Mouse (Mus musculus) gastrocnemius, adult 18-20 months (tissue): ENCODE data around the gene Ttbk1. TPM values are rescaled to one million over a fixed set of nuclear protein-coding genes. Genes with fewer than 3 reads are reported as not detected.

Experiments
- DNase-seq: peaks from one replicate; pipeline ENCODE4 v3.0.0; 2021; ENCODE audit warnings: low spot score
- total RNA-seq, 2 experiments: library from RNA; stranded (reverse); gene quantifications; 2 replicates each; pipeline ENCODE4 v1.2.3; 2021

Gene Ttbk1
- total RNA-seq, 2 experiments from 2014 or later: 0.05 to 0.23 TPM

DNA sequence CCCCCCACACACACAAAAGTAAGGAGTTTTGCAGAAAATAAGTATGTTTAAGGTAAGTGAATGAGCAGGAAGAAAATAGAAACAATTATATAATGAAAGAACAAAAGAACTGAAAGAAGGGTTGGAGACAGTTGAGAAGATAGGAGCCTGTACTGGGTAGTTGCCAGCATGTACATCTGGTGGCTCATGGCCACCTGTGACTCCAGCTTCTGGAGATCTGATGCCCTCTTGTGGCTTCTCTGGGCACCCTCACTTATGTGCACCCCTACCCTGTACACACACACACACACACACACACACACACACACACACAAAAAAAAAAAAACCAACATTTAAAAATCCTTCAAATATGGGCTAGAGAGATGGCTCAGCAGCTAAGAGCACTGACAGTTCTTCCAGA lies 67.8 kb downstream of the Ttbk1 start:
- no peak for DNase-seq

DNA sequence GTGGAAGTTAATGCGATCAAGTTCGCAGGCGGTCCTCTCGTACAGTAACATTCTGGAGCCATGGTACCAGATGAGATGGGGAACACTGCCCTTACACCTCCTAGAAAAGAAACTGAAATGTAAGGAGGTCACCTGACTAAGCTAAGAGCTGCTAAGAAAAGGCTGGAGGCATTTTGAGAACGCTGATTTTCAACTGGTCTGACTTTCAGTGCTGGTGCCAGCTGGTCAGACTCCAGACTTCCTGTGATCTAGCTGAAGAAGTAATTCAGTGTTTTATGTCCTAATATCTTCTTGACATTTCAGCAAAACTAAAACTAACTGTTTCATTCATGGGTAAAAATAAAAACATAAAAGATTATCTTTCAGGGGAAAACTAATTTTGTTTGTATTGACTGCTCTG lies 68.8 kb downstream of the Ttbk1 start:
- no peak for DNase-seq

DNA sequence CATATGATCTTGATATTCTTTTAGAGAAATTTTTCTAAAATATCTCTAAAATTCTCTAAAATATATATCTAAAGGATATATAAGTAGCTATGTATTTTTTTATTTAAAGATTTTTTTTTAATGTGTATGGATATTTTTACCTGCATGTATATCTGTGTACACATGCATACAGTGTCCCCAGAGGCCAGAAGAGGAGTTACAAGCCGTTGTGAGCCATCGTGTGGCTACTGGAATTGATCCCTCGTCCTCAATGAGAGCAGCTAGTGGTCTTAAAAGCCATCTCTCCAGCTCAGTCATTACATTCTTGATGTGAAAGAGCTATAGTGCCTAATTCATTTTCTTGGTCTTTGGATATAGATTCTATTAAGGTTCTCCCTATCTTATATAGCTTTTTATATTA lies 79.0 kb downstream of the Ttbk1 start:
- DNase-seq: no peak

DNA sequence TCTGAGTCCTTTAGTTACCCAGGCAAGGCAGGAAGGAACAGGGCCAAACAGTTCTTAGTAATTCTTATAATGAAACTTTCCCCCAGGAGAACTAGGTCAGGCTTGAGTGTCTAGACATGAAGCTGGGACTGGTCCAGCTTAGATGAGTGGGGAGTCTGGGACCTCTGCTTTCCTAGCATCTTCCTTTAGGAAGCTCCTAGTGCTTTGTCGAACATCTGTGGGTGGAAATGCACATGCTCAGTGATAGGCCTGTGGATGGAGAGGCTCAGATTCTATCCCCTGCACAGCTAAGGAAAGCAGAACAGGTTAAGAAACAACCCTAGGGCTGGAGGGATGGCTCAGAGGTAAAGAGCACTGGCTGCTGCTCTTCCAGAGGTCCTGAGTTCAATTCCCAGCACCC lies 92.8 kb downstream of the Ttbk1 start:
- DNase-seq: no peak

DNA sequence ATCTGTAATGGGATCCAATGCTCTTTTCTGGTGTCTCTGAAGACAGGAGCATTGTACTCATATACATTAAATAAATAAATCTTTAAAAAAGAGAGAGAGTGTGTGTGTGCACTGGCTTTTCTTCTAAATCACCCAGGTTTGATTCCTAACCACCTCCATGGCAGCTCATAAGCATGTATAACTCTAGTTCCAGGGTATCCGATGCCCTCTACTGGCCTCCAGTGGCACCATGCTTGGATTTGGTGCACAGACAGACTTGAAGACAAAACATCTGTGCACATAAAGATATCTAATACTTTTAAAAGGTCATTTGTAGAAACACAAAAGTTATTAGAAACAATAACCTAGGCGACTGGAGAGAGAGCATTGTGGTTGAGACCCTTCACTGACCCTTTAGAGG lies 94.5 kb downstream of the Ttbk1 start:
- DNase-seq: peak; percentile 27

Other genes with a start within 250 kb of the Ttbk1 start
- 10 to 100 TPM; 15.0 to 15.1 TPM for gene Polr1c, start 239.6 kb downstream of the Ttbk1 start, total RNA-seq
- gene Yipf3, start 239.6 kb downstream of the Ttbk1 start, total RNA-seq: 10 to 100 TPM; 46.7 to 60.1 TPM
- gene Lrrc73, start 234.1 kb downstream of the Ttbk1 start, total RNA-seq: under 1 TPM; 0.14 to 0.21 TPM
- gene Tjap1, start 204.6 kb downstream of the Ttbk1 start, total RNA-seq: 10 to 100 TPM; 32.1 to 48.1 TPM
- gene Dlk2, start 190.3 kb downstream of the Ttbk1 start, total RNA-seq: not detected
- 1 to 10 TPM; 1.9 to 2.9 TPM for gene Abcc10, start 159.3 kb downstream of the Ttbk1 start, total RNA-seq
- gene Zfp318, start 103.9 kb downstream of the Ttbk1 start, total RNA-seq: 10 to 100 TPM; 14.0 to 15.5 TPM
- under 1 TPM; 0.28 to 0.59 TPM for gene Crip3, start 58.7 kb downstream of the Ttbk1 start, total RNA-seq
- gene Slc22a7, start 49.2 kb downstream of the Ttbk1 start, total RNA-seq: under 1 TPM in 1 of 2 experiments, not detected in 1; 0.14 TPM
- 1 to 10 TPM; 5.0 to 6.4 TPM for gene Dnph1, start 9.0 kb upstream of the Ttbk1 start, total RNA-seq
- 10 to 100 TPM; 13.6 to 14.4 TPM for gene Cul9, start 58.7 kb upstream of the Ttbk1 start, total RNA-seq
- 10 to 100 TPM; 80.0 to 87.2 TPM for gene Srf, start 68.5 kb upstream of the Ttbk1 start, total RNA-seq
- gene Ptk7, start 141.8 kb upstream of the Ttbk1 start, total RNA-seq: under 1 TPM; 0.30 to 0.38 TPM
- gene Klc4, start 158.3 kb upstream of the Ttbk1 start, total RNA-seq: 10 to 100 TPM; 12.6 to 13.4 TPM
- 100 to 1,000 TPM; 104 TPM for gene Mrpl2, start 158.6 kb upstream of the Ttbk1 start, total RNA-seq
- 1 to 10 TPM; 3.4 to 4.1 TPM for gene Cul7, start 162.7 kb upstream of the Ttbk1 start, total RNA-seq
- gene Rrp36, start 186.7 kb upstream of the Ttbk1 start, total RNA-seq: 10 to 100 TPM in 1 of 2 experiments, 1 to 10 TPM in 1; 8.4 to 11.8 TPM
- gene Mea1, start 191.1 kb upstream of the Ttbk1 start, total RNA-seq: 10 to 100 TPM; 41.3 to 48.6 TPM
- 10 to 100 TPM; 64.7 to 90.2 TPM for gene Klhdc3, start 193.2 kb upstream of the Ttbk1 start, total RNA-seq
- 10 to 100 TPM; 26.4 to 28.3 TPM for gene Ppp2r5d, start 217.4 kb upstream of the Ttbk1 start, total RNA-seq
- 10 to 100 TPM; 13.6 to 15.0 TPM for gene Pex6, start 223.8 kb upstream of the Ttbk1 start, total RNA-seq
- gene Gnmt, start 241.5 kb upstream of the Ttbk1 start, total RNA-seq: 1 to 10 TPM; 2.2 to 3.4 TPM